Mouse (Mus musculus) forebrain, postnatal 0 days (tissue): ENCODE results near the gene Acp5. TPM values are rescaled to one million over a fixed set of nuclear protein-coding genes. Genes with fewer than 3 reads are reported as not detected.
A peak's percentile ranks its signal among the peaks of the same experiment; 100 is the strongest.

Source experiments
- ATAC-seq: fragments of 200-750 bp; cut with Nextera tagmentation; 2 replicates; pipeline ENCODE4 v1.8.0; 2017; ENCODE audit warnings: mild to moderate bottlenecking, moderate library complexity
- DNase-seq: peaks from one replicate; pipeline ENCODE4 v3.0.0-alpha.2; 2015
- H3K27ac ChIP-seq: fragments of 300-500 bp; sonication (generic); 2 replicates; pipeline ENCODE4 v1.5.1; 2014; ENCODE audit warnings: low read depth, mild to moderate bottlenecking, antibody characterized with exemption, low read length, moderate library complexity, mixed read lengths
- H3K27me3 ChIP-seq: fragments of 300-500 bp; sonication (generic); 2 replicates; pipeline ENCODE4 v1.6.1; 2014; ENCODE audit warnings: mild to moderate bottlenecking, low read length, mixed read lengths; ENCODE audit not compliant: insufficient read depth
- H3K36me3 ChIP-seq: fragments of 300-500 bp; sonication (generic); 2 replicates; pipeline ENCODE4 v1.6.1; 2014; ENCODE audit warnings: mild to moderate bottlenecking, moderate library complexity; ENCODE audit not compliant: insufficient read depth
- H3K4me1 ChIP-seq: fragments of 300-500 bp; sonication (generic); 2 replicates; pipeline ENCODE4 v1.6.1; 2014; ENCODE audit warnings: antibody characterized with exemption; ENCODE audit not compliant: insufficient read depth
- H3K4me2 ChIP-seq: fragments of 300-500 bp; sonication (generic); 2 replicates; pipeline ENCODE4 v1.6.1; 2014; ENCODE audit warnings: low read depth, mild to moderate bottlenecking, moderate library complexity
- H3K4me3 ChIP-seq: fragments of 300-500 bp; sonication (generic); 2 replicates; pipeline ENCODE4 v1.5.1; 2014; ENCODE audit warnings: low read depth, low read length, mixed read lengths
- H3K9ac ChIP-seq: fragments of 300-500 bp; sonication (generic); 2 replicates; pipeline ENCODE4 v1.6.1; 2014; ENCODE audit warnings: mild to moderate bottlenecking
- H3K9me3 ChIP-seq: fragments of 300-500 bp; sonication (generic); 2 replicates; pipeline ENCODE4 v1.6.1; 2016; ENCODE audit warnings: low read length
- CTCF ChIP-seq: sonication (generic); IDR thresholded peaks from 2 replicates; pipeline ENCODE4 v1.5.1; 2016; ENCODE audit warnings: antibody characterized with exemption, control low read depth, low read depth
- WGBS: fragments of 180-500 bp; shearing (Covaris S2); extraction: QIAGEN DNeasy Blood & Tissue Kit; methylation state at CpG from one replicate; pipeline ENCODE4 v1.1.7; 2014; 5-methylcytosine and 5-hydroxymethylcytosine counted together
- polyA plus RNA-seq: library from polyadenylated mRNA; unstranded; fragments of >200 nt; fragmentation: Nextera tagmentation; extraction: Ambion mirVana; gene quantifications from 2 replicates; pipeline ENCODE4 v1.2.1, GENCODE M21; 2015
- total RNA-seq: library from RNA; depleted of rRNA; stranded (reverse); fragments of >200 nt; gene quantifications from 2 replicates; pipeline ENCODE4 v1.2.3, GENCODE M21; 2014

The Acp5 gene
- total and polyA plus RNA-seq, 2 experiments from 2014 or later = 0.41 to 3.9 TPM

DNA sequence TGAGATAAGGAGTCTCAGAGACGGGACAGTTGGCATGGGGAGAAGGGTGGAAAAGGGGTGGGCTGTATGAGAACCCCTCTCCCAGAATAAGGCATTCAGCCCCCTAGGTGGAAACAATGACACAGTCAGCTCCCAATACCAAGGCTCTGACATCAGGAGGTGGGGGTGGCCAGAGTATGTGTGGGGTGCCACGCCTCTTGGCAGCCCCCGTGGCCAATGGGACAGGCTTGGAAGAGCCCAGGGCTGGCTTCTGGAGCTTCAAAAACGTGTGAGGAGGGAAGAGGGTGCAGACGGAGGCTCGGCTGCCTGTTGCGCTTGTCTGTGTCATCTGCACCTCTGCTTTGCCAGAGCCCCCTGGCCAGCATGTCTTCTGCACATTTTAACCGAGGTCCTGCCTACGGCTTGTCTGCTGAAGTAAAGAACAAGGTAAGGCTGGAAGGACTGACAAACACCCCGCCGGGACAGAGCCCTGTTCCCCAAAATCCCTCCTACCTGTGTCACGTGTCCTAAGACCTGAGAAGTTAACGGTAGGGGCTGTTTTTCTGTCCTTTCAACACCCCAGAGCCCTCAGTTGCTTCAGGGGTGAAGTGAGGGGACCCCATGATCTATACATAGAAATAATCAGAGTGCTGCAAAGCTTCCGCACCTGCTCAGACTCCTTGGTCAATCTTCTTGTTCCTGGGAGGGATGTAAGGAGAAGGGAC is 36.4 kb downstream of the Acp5 start, which contains the start of gene Cnn1:
Gene Cnn1 (plus strand): TSS at position 224 of the 704 bp plus-strand sequence.
- TF ChIP-seq CTCF = no peak
- Histone ChIP-seq H3K27me3 (peaks cover 22% of the 10 kb centered on the region), H3K27ac (no peak within 1 kb of the TSS), H3K9ac (no peak within 1 kb of the TSS), H3K4me3 (no peak within 1 kb of the TSS), H3K36me3 (no peaks in the 10 kb centered on the region), H3K4me2 (no peak within 1 kb of the TSS), H3K4me1 (no peaks in the 10 kb centered on the region), H3K9me3 (no peaks in the 10 kb centered on the region)
- ATAC-seq = 0 out of 2 replicates have a peak, but pooled peaks have one; percentile 25
- 10% methylated on average over 14 of the region's 14 CpGs for WGBS
- DNase-seq = no peak

DNA sequence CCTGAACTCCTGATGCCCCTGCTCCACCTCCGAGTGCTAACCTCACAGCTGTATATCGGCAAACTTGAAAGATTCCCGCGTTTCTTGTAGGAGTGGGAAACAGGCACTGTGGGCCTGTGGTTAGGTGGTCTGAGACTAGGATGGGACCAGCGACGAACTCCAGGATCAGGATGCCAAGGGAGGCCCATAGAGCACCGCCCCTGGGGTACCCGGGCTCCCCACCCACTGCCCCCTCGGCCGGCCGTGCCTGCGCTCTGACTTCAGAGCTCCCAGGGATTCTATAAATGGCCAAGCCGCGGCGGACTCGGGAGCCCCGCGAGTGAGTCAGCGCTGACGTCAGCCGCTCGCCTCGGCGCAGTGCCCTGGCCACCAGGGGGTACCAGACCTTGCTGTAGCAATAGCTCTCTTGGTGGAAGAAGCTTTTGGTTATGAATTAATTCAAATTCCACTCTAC is 39.6 kb downstream of the Acp5 start:
- peak; percentile 56; the same call in 1 of the 2 replicates for ATAC-seq
- no peaks in the 10 kb centered on the region for H3K9me3 ChIP-seq

GRCm38 (mm10) chr9:22092746-22093145 is 42.8 kb downstream of the Acp5 start:
- H3K9ac ChIP-seq = no peak overlapping the region
- no peaks in the 10 kb centered on the region for H3K9me3 ChIP-seq
- 96% methylated on average over 6 of the region's 6 CpGs for WGBS
- no peaks in the 10 kb centered on the region for H3K36me3 ChIP-seq
- no peak overlapping the region for H3K4me2 ChIP-seq
- H3K27me3 ChIP-seq = no peaks in the 10 kb centered on the region
- H3K27ac ChIP-seq = no peak overlapping the region
- no peak overlapping the region for H3K4me3 ChIP-seq
- H3K4me1 ChIP-seq = no peaks in the 10 kb centered on the region
- ATAC-seq (no peak), DNase-seq (no peak)
- no peak for TF ChIP-seq CTCF

More for the DNA sequence above, 39.6 kb downstream of the Acp5 start:
- Histone ChIP-seq H3K36me3 (no peaks in the 10 kb centered on the region), H3K4me3 (peak overlapping the region; percentile 30), H3K4me2 (peak overlapping the region; percentile 58), H3K27ac (no peak overlapping the region), H3K4me1 (no peaks in the 10 kb centered on the region), H3K9ac (peak overlapping the region; percentile 40; the same call in 1 of the 2 replicates), H3K27me3 (peaks cover 21% of the 10 kb centered on the region)
- WGBS = 2% methylated on average over 24 of the region's 24 CpGs
- peak; percentile 60 for TF ChIP-seq CTCF
- DNase-seq = peak; percentile 65

DNA sequence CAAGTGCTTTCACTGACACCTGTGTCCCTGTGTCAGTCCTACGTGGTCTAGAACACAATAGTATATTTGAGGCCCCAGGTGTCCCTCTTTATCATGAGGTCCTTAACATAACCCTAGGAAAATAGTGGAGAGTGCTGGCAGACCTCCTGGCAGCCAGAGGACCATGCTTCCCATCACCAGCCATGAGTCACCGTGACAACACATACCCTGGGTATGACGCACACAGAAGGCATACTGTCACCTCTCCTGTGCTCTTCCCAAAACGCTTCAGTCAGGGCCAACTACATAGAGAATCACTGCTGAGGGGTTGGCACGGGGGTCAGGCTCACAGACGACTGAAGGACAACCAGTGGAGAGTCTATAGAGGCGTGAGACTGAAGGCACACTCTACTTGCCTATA is 45.5 kb downstream of the Acp5 start:
- Histone ChIP-seq H3K9me3 (no peaks in the 10 kb centered on the region), H3K4me1 (peaks cover 5% of the 10 kb centered on the region), H3K4me3 (no peak overlapping the region), H3K36me3 (no peaks in the 10 kb centered on the region), H3K27ac (no peak overlapping the region), H3K4me2 (no peak overlapping the region), H3K9ac (no peak overlapping the region), H3K27me3 (no peaks in the 10 kb centered on the region)
- WGBS = 83% methylated on average over 7 of the region's 7 CpGs
- ATAC-seq (no peak), DNase-seq (no peak)
- TF ChIP-seq CTCF = no peak

GRCm38 (mm10) chr9:22089281-22089680 is 46.2 kb downstream of the Acp5 start:
- no peak for TF ChIP-seq CTCF
- ATAC-seq = no peak
- WGBS = 97% methylated on average over 7 of the region's 7 CpGs

DNA sequence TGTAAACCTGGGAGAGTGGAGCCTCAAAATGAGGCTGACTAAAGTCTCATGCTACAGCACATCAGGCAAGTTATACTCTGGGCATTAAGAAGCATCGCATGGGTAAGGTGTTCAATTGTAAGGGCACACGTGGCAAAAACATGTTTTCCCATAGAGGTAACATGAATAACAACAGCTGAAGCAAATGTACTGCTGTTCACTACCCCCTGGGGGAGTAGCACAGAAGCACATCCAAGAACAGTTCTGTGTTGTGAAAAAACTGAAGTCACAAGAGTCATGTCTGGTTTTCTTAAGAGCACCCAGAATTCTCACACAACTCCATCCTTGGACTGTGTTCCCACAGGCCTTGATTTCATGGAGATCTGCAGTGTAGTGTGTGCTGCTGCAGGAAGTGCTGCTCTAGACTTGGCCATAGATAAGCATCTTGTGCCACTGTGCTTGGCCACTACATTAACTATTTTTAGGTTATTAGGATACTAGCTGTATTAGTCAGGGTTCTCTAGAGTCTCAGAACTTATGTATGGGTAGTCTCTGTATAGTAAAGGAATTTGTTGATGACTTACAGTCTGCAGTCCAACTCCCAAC is 48.4 kb downstream of the Acp5 start:
- H3K4me2 ChIP-seq = no peak overlapping the region
- no peak overlapping the region for H3K4me3 ChIP-seq
- H3K27me3 ChIP-seq = no peaks in the 10 kb centered on the region
- no peaks in the 10 kb centered on the region for H3K9me3 ChIP-seq
- DNase-seq (no peak), ATAC-seq (no peak)
- 0 out of 2 replicates have a peak, but pooled peaks cover 4% of the 10 kb centered on the region for H3K36me3 ChIP-seq
- 85% methylated on average over 2 of the region's 2 CpGs for WGBS
- no peak overlapping the region for H3K27ac ChIP-seq
- peaks cover 5% of the 10 kb centered on the region for H3K4me1 ChIP-seq
- H3K9ac ChIP-seq = no peak overlapping the region
- TF ChIP-seq CTCF = 0 out of 2 replicates have a peak, but pooled peaks have one; percentile 2

More at GRCm38 (mm10) chr9:22089281-22089680, 46.2 kb downstream of the Acp5 start:
- Histone ChIP-seq H3K27ac (no peak overlapping the region), H3K4me1 (peaks cover 5% of the 10 kb centered on the region), H3K4me3 (no peak overlapping the region), H3K9ac (no peak overlapping the region), H3K27me3 (no peaks in the 10 kb centered on the region), H3K36me3 (no peaks in the 10 kb centered on the region), H3K9me3 (no peaks in the 10 kb centered on the region), H3K4me2 (no peak overlapping the region)
- no peak for DNase-seq

GRCm38 (mm10) chr9:22086012-22086411 is 49.5 kb downstream of the Acp5 start:
- peak overlapping the region; percentile 63 for H3K4me3 ChIP-seq
- ATAC-seq = no peak
- no peaks in the 10 kb centered on the region for H3K27me3 ChIP-seq
- no peaks in the 10 kb centered on the region for H3K9me3 ChIP-seq
- DNase-seq = no peak
- peak overlapping the region; percentile 76; the same call in 1 of the 2 replicates for H3K27ac ChIP-seq
- H3K36me3 ChIP-seq = 0 out of 2 replicates have a peak, but pooled peaks cover 4% of the 10 kb centered on the region
- H3K4me2 ChIP-seq = peak overlapping the region; percentile 60
- peak overlapping the region; percentile 72 for H3K9ac ChIP-seq
- WGBS = 81% methylated on average over 6 of the region's 6 CpGs
- H3K4me1 ChIP-seq = peaks cover 5% of the 10 kb centered on the region
- no peak for TF ChIP-seq CTCF
